Mouse (Mus musculus) liver, postnatal 0 days (tissue): ENCODE measurements around the gene Ehd1. TPM values are rescaled to one million over a fixed set of nuclear protein-coding genes. Genes with fewer than 3 reads are reported as not detected.

Source experiments
- ATAC-seq: fragments of 200-750 bp; cut with Nextera tagmentation; 2 replicates; pipeline ENCODE4 v1.8.0; 2017; ENCODE audit warnings: mild to moderate bottlenecking, moderate library complexity
- DNase-seq: peaks from one replicate; pipeline ENCODE4 v3.0.0-alpha.2; 2016
- H3K27ac ChIP-seq: fragments of 300-500 bp; sonication (generic); 2 replicates; pipeline ENCODE4 v1.5.1; 2014; ENCODE audit warnings: antibody characterized with exemption, moderate library complexity, mild to moderate bottlenecking, low read depth
- H3K27me3 ChIP-seq: fragments of 300-500 bp; sonication (generic); 2 replicates; pipeline ENCODE4 v1.6.1; 2014; ENCODE audit warnings: low read length, control low read depth, mixed read lengths; ENCODE audit not compliant: insufficient read depth
- H3K36me3 ChIP-seq: fragments of 300-500 bp; sonication (generic); replicated peaks from 2 replicates; pipeline ENCODE4 v1.6.1; 2014; ENCODE audit warnings: mild to moderate bottlenecking, control low read depth, low read length, moderate library complexity, mixed read lengths; ENCODE audit not compliant: insufficient read depth
- H3K4me1 ChIP-seq: fragments of 300-500 bp; sonication (generic); 2 replicates; pipeline ENCODE4 v1.6.1; 2014; ENCODE audit warnings: antibody characterized with exemption, mild to moderate bottlenecking, control low read depth; ENCODE audit not compliant: insufficient read depth
- H3K4me2 ChIP-seq: fragments of 300-500 bp; sonication (generic); 2 replicates; pipeline ENCODE4 v1.6.1; 2014; ENCODE audit warnings: low read depth, mild to moderate bottlenecking, low read length, moderate library complexity, mixed read lengths
- H3K4me3 ChIP-seq: fragments of 300-500 bp; sonication (generic); 2 replicates; pipeline ENCODE4 v1.5.1; 2014; ENCODE audit warnings: low read depth, low read length
- H3K9ac ChIP-seq: fragments of 300-500 bp; sonication (generic); replicated peaks from 2 replicates; pipeline ENCODE4 v1.6.1; 2014; ENCODE audit warnings: mild to moderate bottlenecking, moderate library complexity
- H3K9me3 ChIP-seq: fragments of 300-500 bp; sonication (generic); 2 replicates; pipeline ENCODE4 v1.6.1; 2016; ENCODE audit warnings: mild to moderate bottlenecking, control low read depth, low read length, mixed read lengths
- CTCF ChIP-seq: sonication (generic); IDR thresholded peaks from 2 replicates; pipeline ENCODE4 v1.5.1; 2016; ENCODE audit warnings: antibody characterized with exemption, low read depth
- EP300 ChIP-seq: IDR thresholded peaks from 2 replicates; pipeline ENCODE4 v1.6.1; 2016; ENCODE audit warnings: antibody characterized with exemption, low read depth, mild to moderate bottlenecking
- whole genome bisulfite sequencing: fragments of 180-500 bp; shearing (Covaris S2); extraction: QIAGEN DNeasy Blood & Tissue Kit; methylation state at CpG from one replicate; pipeline ENCODE4 v1.1.7; 2014; ENCODE audit not compliant: insufficient replicate concordance; 5-methylcytosine and 5-hydroxymethylcytosine counted together
- microRNA counts: library from miRNA; unstranded; fragments of <30 nt; microRNA quantifications from one replicate; lab custom pipeline; 2015
- microRNA-seq: library from miRNA; unstranded; fragments of <30 nt; microRNA quantifications from one replicate; pipeline ENCODE4, GENCODE M21; 2016
- polyA plus RNA-seq: library from polyadenylated mRNA; unstranded; fragments of >200 nt; fragmentation: Nextera tagmentation; extraction: Ambion mirVana; gene quantifications from 2 replicates; pipeline ENCODE4 v1.2.1, GENCODE M21; 2015

The Ehd1 gene
- polyA plus RNA-seq, 1 experiment from 2014 or later: 36.4 TPM

- TF ChIP-seq CTCF: no peak
- no peak for TF ChIP-seq EP300
- no peak overlapping the region for H3K4me3 ChIP-seq
- H3K4me2 ChIP-seq: no peak overlapping the region
- no peak for ATAC-seq
- 91% methylated on average over 4 of the region's 4 CpGs for WGBS
- DNase-seq: no peak
- H3K27me3 ChIP-seq: no peaks in the 10 kb centered on the region
- H3K9ac ChIP-seq: no peak overlapping the region
- H3K27ac ChIP-seq: no peak overlapping the region
- H3K4me1 ChIP-seq: peaks cover 23% of the 10 kb centered on the region
- H3K9me3 ChIP-seq: no peaks in the 10 kb centered on the region
- peaks cover 36% of the 10 kb centered on the region for H3K36me3 ChIP-seq
These were observed 71.1 kb downstream of the Ehd1 start for GRCm38 (mm10) chr19:6347615-6348014.

GRCm38 (mm10) chr19:6348717-6349116 lies 72.2 kb downstream of the Ehd1 start:
- WGBS: 37% methylated on average over 9 of the region's 9 CpGs
- no peak overlapping the region for H3K9ac ChIP-seq
- 0 out of 2 replicates have a peak overlapping the region, but pooled peaks have one; percentile 23 for H3K27ac ChIP-seq

GRCm38 (mm10) chr19:6349215-6349983 lies 72.9 kb downstream of the Ehd1 start:
- H3K9ac ChIP-seq: peak overlapping the region; percentile 38; the same call in 1 of the 2 replicates
- peak overlapping the region; percentile 23; the same call in 1 of the 2 replicates for H3K27ac ChIP-seq
- ATAC-seq (peak; percentile 63), DNase-seq (no peak)
- no peaks in the 10 kb centered on the region for H3K9me3 ChIP-seq
- H3K27me3 ChIP-seq: no peaks in the 10 kb centered on the region
- no peak overlapping the region for H3K4me3 ChIP-seq
- H3K4me2 ChIP-seq: no peak overlapping the region
- H3K36me3 ChIP-seq: peaks cover 44% of the 10 kb centered on the region
- WGBS: 21% methylated on average over 14 of the region's 14 CpGs
- peaks cover 15% of the 10 kb centered on the region for H3K4me1 ChIP-seq
- TF ChIP-seq CTCF (no peak), EP300 (no peak)

More at GRCm38 (mm10) chr19:6348717-6349116, 72.2 kb downstream of the Ehd1 start:
- no peak for ATAC-seq
- TF ChIP-seq EP300: no peak
- no peak for TF ChIP-seq CTCF
- H3K27me3 ChIP-seq: no peaks in the 10 kb centered on the region
- peaks cover 42% of the 10 kb centered on the region for H3K36me3 ChIP-seq
- H3K4me2 ChIP-seq: no peak overlapping the region
- DNase-seq: no peak
- no peak overlapping the region for H3K4me3 ChIP-seq
- peaks cover 15% of the 10 kb centered on the region for H3K4me1 ChIP-seq
- H3K9me3 ChIP-seq: no peaks in the 10 kb centered on the region

MicroRNA genes within 50 kb of the gene (microRNA counts, 519-probe panel; counts per million panel counts)
- 7,078 counts per million, percentile 84 among the panel's probes with 10 or more counts for microRNA mmu-miR-192 (lab: Ali Mortazavi, UCI)

Small RNAs within 50 kb of the gene (microRNA-seq; reads per million reads assigned to microRNA genes)
- gene Mir192 (15,934 reads per million, percentile 95 among the genes with 10 or more reads in this experiment), gene Mir194-2 (4,643 reads per million, percentile 86 among the genes with 10 or more reads in this experiment), gene Mir6989 (not detected)

Other genes starting within 250 kb of the Ehd1 start
- gene Syvn1, start 230.1 kb upstream of the Ehd1 start, polyA plus RNA-seq: 12.4 and 15.4 TPM in 2 replicates
- 28.2 and 29.6 TPM in 2 replicates for gene Mrpl49, start 218.9 kb upstream of the Ehd1 start, polyA plus RNA-seq
- gene Fau, start 218.9 kb upstream of the Ehd1 start, polyA plus RNA-seq: 781 and 784 TPM in 2 replicates
- gene Znhit2, start 215.5 kb upstream of the Ehd1 start, polyA plus RNA-seq: 30.2 and 35.8 TPM in 2 replicates
- 42.6 and 44.1 TPM in 2 replicates for gene Tm7sf2, start 208.4 kb upstream of the Ehd1 start, polyA plus RNA-seq
- gene Vps51, start 199.5 kb upstream of the Ehd1 start, polyA plus RNA-seq: 17.5 and 20.7 TPM in 2 replicates
- gene Tmem262, start 196.7 kb upstream of the Ehd1 start, polyA plus RNA-seq: not detected in 2 replicates
- gene Gm28374, start 194.5 kb upstream of the Ehd1 start, polyA plus RNA-seq: 0.32 and 0.72 TPM in 2 replicates
- gene Zfpl1, start 191.8 kb upstream of the Ehd1 start, polyA plus RNA-seq: 16.9 and 19.9 TPM in 2 replicates
- 13.5 and 15.0 TPM in 2 replicates for gene Cdca5, start 191.7 kb upstream of the Ehd1 start, polyA plus RNA-seq
- not detected in 2 replicates for gene AC131692.1, start 182.3 kb upstream of the Ehd1 start, polyA plus RNA-seq
- gene Naaladl1, start 170.9 kb upstream of the Ehd1 start, polyA plus RNA-seq: 0.46 and 0.63 TPM in 2 replicates
- gene Sac3d1, start 158.1 kb upstream of the Ehd1 start, polyA plus RNA-seq: 15.0 and 15.6 TPM in 2 replicates
- gene Snx15, start 148.4 kb upstream of the Ehd1 start, polyA plus RNA-seq: 38.6 and 41.6 TPM in 2 replicates
- 0.59 and 1.1 TPM in 2 replicates for gene Batf2, start 135.7 kb upstream of the Ehd1 start, polyA plus RNA-seq
- 16.7 and 20.5 TPM in 2 replicates for gene Arl2, start 135.2 kb upstream of the Ehd1 start, polyA plus RNA-seq
- gene Majin, start 92.3 kb upstream of the Ehd1 start, polyA plus RNA-seq: not detected in 2 replicates
- not detected in 2 replicates for gene Gpha2, start 50.3 kb upstream of the Ehd1 start, polyA plus RNA-seq
- gene Ppp2r5b, start 40.9 kb upstream of the Ehd1 start, polyA plus RNA-seq: 3.2 and 3.8 TPM in 2 replicates
- gene Atg2a, start 35.1 kb upstream of the Ehd1 start, polyA plus RNA-seq: 3.4 and 3.8 TPM in 2 replicates
- gene Cdc42bpg, start 29.7 kb downstream of the Ehd1 start, polyA plus RNA-seq: 0.27 and 0.35 TPM in 2 replicates
- gene Men1, start 58.3 kb downstream of the Ehd1 start, polyA plus RNA-seq: 10.0 and 11.1 TPM in 2 replicates
- 5.6 and 5.7 TPM in 2 replicates for gene Map4k2, start 64.4 kb downstream of the Ehd1 start, polyA plus RNA-seq
- gene Sf1, start 87.0 kb downstream of the Ehd1 start, polyA plus RNA-seq: 34.6 and 35.7 TPM in 2 replicates
- 2.5 and 8.9 TPM in 2 replicates for gene Pygm, start 107.7 kb downstream of the Ehd1 start, polyA plus RNA-seq
- 90.7 and 93.5 TPM in 2 replicates for gene Rasgrp2, start 122.6 kb downstream of the Ehd1 start, polyA plus RNA-seq
- 0.96 and 0.97 TPM in 2 replicates for gene Nrxn2, start 142.0 kb downstream of the Ehd1 start, polyA plus RNA-seq